Mouse (Mus musculus) liver, embryonic 16.5 days (tissue): ENCODE results near the gene Pkdcc. TPM values are rescaled to one million over a fixed set of nuclear protein-coding genes. Genes with fewer than 3 reads are reported as not detected.

Experiments used
- ATAC-seq: fragments of 200-750 bp; cut with Nextera tagmentation; 2 replicates; pipeline ENCODE4 v1.8.0; 2017; ENCODE audit warnings: low read depth, mild to moderate bottlenecking, moderate number of reproducible peaks, moderate library complexity
- H3K27ac ChIP-seq: fragments of 300-500 bp; sonication (generic); 2 replicates; pipeline ENCODE4 v1.5.1; 2014; ENCODE audit warnings: mild to moderate bottlenecking, low read length
- H3K27me3 ChIP-seq: fragments of 300-500 bp; sonication (generic); 2 replicates; pipeline ENCODE4 v1.6.1; 2014; ENCODE audit warnings: low read depth, low read length, mixed read lengths; ENCODE audit not compliant: control insufficient read depth, insufficient read depth
- H3K36me3 ChIP-seq: fragments of 300-500 bp; sonication (generic); 2 replicates; pipeline ENCODE4 v1.6.1; 2014; ENCODE audit warnings: mild to moderate bottlenecking; ENCODE audit not compliant: control insufficient read depth, insufficient read depth
- H3K4me1 ChIP-seq: fragments of 300-500 bp; sonication (generic); 2 replicates; pipeline ENCODE4 v1.6.1; 2014; ENCODE audit warnings: low read depth, low read length, mixed read lengths; ENCODE audit not compliant: control insufficient read depth
- H3K4me2 ChIP-seq: fragments of 300-500 bp; sonication (generic); 2 replicates; pipeline ENCODE4 v1.6.1; 2014; ENCODE audit warnings: low read depth, low read length, mixed read lengths
- H3K4me3 ChIP-seq: fragments of 300-500 bp; sonication (generic); 2 replicates; pipeline ENCODE4 v1.5.1; 2014; ENCODE audit warnings: low read depth, mild to moderate bottlenecking, low read length
- H3K9ac ChIP-seq: fragments of 300-500 bp; sonication (generic); 2 replicates; pipeline ENCODE4 v1.6.1; 2014; ENCODE audit warnings: low read depth, low read length
- H3K9me3 ChIP-seq: fragments of 300-500 bp; sonication (generic); replicated peaks from 2 replicates; pipeline ENCODE4 v1.6.1; 2016; ENCODE audit warnings: low read length; ENCODE audit not compliant: control insufficient read depth
- WGBS: fragments of 180-500 bp; shearing (Covaris S2); extraction: QIAGEN DNeasy Blood & Tissue Kit; methylation state at CpG from one replicate; pipeline ENCODE4 v1.1.7; 2014; ENCODE audit not compliant: insufficient replicate concordance; 5-methylcytosine and 5-hydroxymethylcytosine counted together
- polyA plus RNA-seq: library from polyadenylated mRNA; unstranded; fragments of >200 nt; fragmentation: Nextera tagmentation; extraction: Ambion mirVana; gene quantifications from 2 replicates; pipeline ENCODE4 v1.2.1, GENCODE M21; 2015

Pkdcc gene
- polyA plus RNA-seq, 1 experiment from 2014 or later, result 2.5 TPM

- H3K27ac ChIP-seq, result no peak overlapping the region
- H3K27me3 ChIP-seq, result peaks cover 35% of the 10 kb centered on the region
- no peaks in the 10 kb centered on the region for H3K36me3 ChIP-seq
- H3K9ac ChIP-seq, result peak overlapping the region; percentile 65
- H3K4me1 ChIP-seq, result peaks cover 12% of the 10 kb centered on the region
- H3K9me3 ChIP-seq, result no peaks in the 10 kb centered on the region
- H3K4me2 ChIP-seq, result peak overlapping the region; percentile 51
- H3K4me3 ChIP-seq, result peak overlapping the region; percentile 65
- WGBS, result 1% methylated on average over 73 of the region's 80 CpGs
- ATAC-seq, result peak; percentile 2; the same call in 1 of the 2 replicates
Observed at GRCm38 (mm10) chr17:83215529-83216244, 595 bp downstream of the Pkdcc start.

GRCm38 (mm10) chr17:83216251-83216919, 1.3 kb downstream of the Pkdcc start:
- Histone ChIP-seq H3K4me1 (peaks cover 12% of the 10 kb centered on the region), H3K9ac (peak overlapping the region; percentile 65), H3K4me2 (peak overlapping the region; percentile 51), H3K36me3 (no peaks in the 10 kb centered on the region), H3K27ac (no peak overlapping the region), H3K27me3 (peaks cover 35% of the 10 kb centered on the region), H3K9me3 (no peaks in the 10 kb centered on the region), H3K4me3 (peak overlapping the region; percentile 65)
- ATAC-seq, result no peak
- WGBS, result 30% methylated on average over 7 of the region's 7 CpGs

- H3K4me1 ChIP-seq, result peaks cover 16% of the 10 kb centered on the region
- H3K27me3 ChIP-seq, result peaks cover 35% of the 10 kb centered on the region
- H3K9ac ChIP-seq, result no peak overlapping the region
- H3K27ac ChIP-seq, result no peak overlapping the region
- 33% methylated on average over 2 of the region's 2 CpGs for WGBS
- peak overlapping the region; percentile 65 for H3K4me3 ChIP-seq
- no peaks in the 10 kb centered on the region for H3K36me3 ChIP-seq
- peak overlapping the region; percentile 51 for H3K4me2 ChIP-seq
- no peak for ATAC-seq
- H3K9me3 ChIP-seq, result no peaks in the 10 kb centered on the region
Observed at GRCm38 (mm10) chr17:83218189-83218588, 3.1 kb downstream of the Pkdcc start.

GRCm38 (mm10) chr17:83218722-83219121, 3.6 kb downstream of the Pkdcc start:
- Histone ChIP-seq H3K9ac (no peak overlapping the region), H3K4me3 (no peak overlapping the region), H3K4me1 (peaks cover 16% of the 10 kb centered on the region), H3K36me3 (no peaks in the 10 kb centered on the region), H3K27ac (no peak overlapping the region), H3K9me3 (no peaks in the 10 kb centered on the region), H3K27me3 (peaks cover 32% of the 10 kb centered on the region), H3K4me2 (no peak overlapping the region)
- ATAC-seq, result no peak
- 62% methylated on average over 6 of the region's 6 CpGs for WGBS

DNA sequence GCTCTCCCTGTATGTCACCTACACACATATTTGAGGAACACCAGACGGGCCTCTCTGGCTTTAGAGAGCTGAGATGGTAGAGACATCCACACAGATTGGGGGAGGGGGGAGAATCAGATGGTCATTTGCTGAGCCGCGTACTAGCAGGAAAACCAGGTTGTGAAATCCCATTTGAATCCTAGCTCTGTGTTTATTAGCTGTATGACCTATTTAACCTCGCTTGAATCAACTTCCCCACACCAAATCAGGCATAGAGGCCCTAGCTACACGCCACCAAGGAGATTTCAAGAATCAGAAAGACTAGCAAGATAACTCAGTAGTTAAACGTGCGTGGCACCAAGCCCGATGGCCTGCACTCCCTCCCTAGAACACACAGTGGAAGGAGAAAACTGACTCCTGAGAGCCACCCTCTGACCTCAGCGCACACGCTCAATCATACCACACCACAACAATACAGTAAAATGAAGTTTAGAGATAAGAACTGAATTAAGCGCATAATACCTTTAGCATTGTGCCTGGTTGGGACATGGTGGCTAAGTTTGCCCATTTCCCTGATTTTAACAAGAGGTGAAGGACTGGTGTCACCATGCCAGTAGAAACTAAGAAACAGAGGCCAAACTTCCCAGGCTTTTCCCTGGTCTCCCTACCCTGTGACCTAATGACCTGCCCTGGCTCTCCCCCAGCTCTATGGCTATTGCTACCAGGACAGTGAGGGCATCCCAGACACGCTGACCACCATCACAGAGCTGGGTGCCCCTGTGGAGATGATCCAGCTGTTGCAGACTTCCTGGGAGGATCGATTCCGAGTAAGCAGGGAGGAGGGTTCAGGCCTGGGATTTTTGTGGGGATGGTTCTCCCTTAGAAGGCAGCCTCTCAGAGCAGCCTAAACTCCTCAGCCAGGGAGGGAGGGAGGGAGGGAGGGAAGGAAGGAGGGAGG, 4.5 kb downstream of the Pkdcc start:
- no peak overlapping the region for H3K4me3 ChIP-seq
- no peaks in the 10 kb centered on the region for H3K36me3 ChIP-seq
- H3K9ac ChIP-seq, result no peak overlapping the region
- peak overlapping the region; percentile 55 for H3K27ac ChIP-seq
- H3K4me2 ChIP-seq, result no peak overlapping the region
- no peaks in the 10 kb centered on the region for H3K9me3 ChIP-seq
- ATAC-seq, result no peak
- H3K27me3 ChIP-seq, result peaks cover 23% of the 10 kb centered on the region
- H3K4me1 ChIP-seq, result peaks cover 16% of the 10 kb centered on the region
- WGBS, result 53% methylated on average over 14 of the region's 14 CpGs

DNA sequence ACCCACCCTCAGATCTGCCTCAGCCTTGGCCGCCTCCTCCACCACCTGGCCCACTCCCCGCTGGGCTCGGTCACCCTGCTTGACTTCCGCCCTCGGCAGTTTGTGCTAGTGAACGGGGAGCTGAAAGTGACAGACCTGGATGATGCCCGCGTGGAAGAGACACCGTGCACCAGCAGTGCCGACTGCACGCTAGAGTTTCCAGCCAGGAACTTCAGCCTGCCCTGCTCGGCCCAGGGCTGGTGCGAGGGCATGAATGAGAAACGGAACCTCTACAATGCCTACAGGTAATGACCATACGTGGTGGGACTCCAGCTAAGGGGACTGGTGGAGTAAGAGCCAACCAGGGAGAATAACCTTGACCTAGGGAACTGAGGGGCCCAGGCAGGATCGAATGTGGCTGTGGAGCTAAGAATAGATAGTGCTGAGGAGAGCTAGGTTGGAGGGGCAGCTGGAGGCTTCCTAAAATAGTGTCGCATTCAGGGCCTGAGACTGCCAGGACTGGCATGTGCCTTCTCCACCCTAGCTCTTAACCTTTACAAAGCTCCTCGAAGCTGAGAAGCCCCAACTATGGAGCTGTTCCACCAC, 6.0 kb downstream of the Pkdcc start:
- Histone ChIP-seq H3K27me3 (peaks cover 9% of the 10 kb centered on the region), H3K9me3 (no peaks in the 10 kb centered on the region), H3K27ac (no peak overlapping the region), H3K4me3 (no peak overlapping the region), H3K36me3 (no peaks in the 10 kb centered on the region), H3K4me2 (no peak overlapping the region), H3K4me1 (peaks cover 16% of the 10 kb centered on the region), H3K9ac (no peak overlapping the region)
- WGBS, result 72% methylated on average over 18 of the region's 18 CpGs
- ATAC-seq, result no peak

GRCm38 (mm10) chr17:83221611-83222500, 6.8 kb downstream of the Pkdcc start:
- WGBS, result 68% methylated on average over 13 of the region's 13 CpGs
- Histone ChIP-seq H3K9ac (no peak overlapping the region), H3K27me3 (peaks cover 1% of the 10 kb centered on the region; the same call in 1 of the 2 replicates), H3K4me3 (no peak overlapping the region), H3K9me3 (no peaks in the 10 kb centered on the region), H3K27ac (no peak overlapping the region), H3K4me1 (peaks cover 16% of the 10 kb centered on the region), H3K4me2 (no peak overlapping the region), H3K36me3 (no peaks in the 10 kb centered on the region)
- no peak for ATAC-seq

DNA sequence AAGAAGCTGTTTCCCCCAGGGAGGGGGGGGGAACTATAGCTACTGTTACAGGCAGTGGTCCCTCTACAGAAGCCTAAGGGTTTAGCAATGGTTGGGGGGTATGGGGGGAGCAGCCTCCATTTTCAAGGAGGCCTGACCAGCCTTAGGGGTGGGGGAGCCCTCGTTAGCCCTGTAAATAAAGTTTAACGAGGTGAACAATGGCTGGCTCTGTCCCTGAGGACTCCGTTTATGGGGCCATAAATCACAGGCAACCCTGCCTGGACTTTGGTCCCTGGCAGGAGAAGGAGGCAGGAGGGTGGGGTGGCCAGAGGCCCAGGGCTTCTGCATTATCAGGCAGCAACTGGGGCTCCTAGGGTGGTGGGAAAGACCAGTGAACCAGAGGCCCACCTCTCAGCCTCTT, 7.6 kb downstream of the Pkdcc start:
- 39% methylated on average over 3 of the region's 3 CpGs for WGBS
- Histone ChIP-seq H3K4me3 (no peak overlapping the region), H3K9me3 (no peaks in the 10 kb centered on the region), H3K27me3 (no peaks in the 10 kb centered on the region), H3K27ac (no peak overlapping the region), H3K36me3 (no peaks in the 10 kb centered on the region), H3K4me1 (peaks cover 16% of the 10 kb centered on the region), H3K9ac (no peak overlapping the region), H3K4me2 (no peak overlapping the region)
- ATAC-seq, result no peak
